Mouse (Mus musculus) spleen, adult 2 months (tissue): ENCODE results near the gene Med19. TPM values are rescaled to one million over a fixed set of nuclear protein-coding genes. Genes with fewer than 3 reads are reported as not detected.
A peak's percentile ranks its signal among the peaks of the same experiment; 100 is the strongest.

Source experiments
- DNase-seq, 2 experiments: peaks; one replicate each; pipeline versions ENCODE4 v3.0.0 to v3.0.0-alpha.2; 2012 to 2021; ENCODE audit warnings: low spot score in 2 of 2, low read depth in 1 of 2
- H3K27ac ChIP-seq: fragments of 200-500 bp; 2 replicates; pipeline ENCODE4 v1.5.1; 2012; ENCODE audit warnings: low read length, inconsistent platforms; ENCODE audit not compliant: insufficient read depth
- H3K27me3 ChIP-seq: fragments of 200-500 bp; 2 replicates; pipeline ENCODE4 v1.6.1; 2012; ENCODE audit warnings: mild to moderate bottlenecking, moderate library complexity, low read length, inconsistent platforms; ENCODE audit not compliant: control insufficient read depth, insufficient read depth
- H3K36me3 ChIP-seq: fragments of 200-500 bp; 2 replicates; pipeline ENCODE4 v1.6.1; 2012; ENCODE audit warnings: mild to moderate bottlenecking, low read length, inconsistent platforms; ENCODE audit not compliant: control insufficient read depth, insufficient read depth
- H3K4me1 ChIP-seq: fragments of 200-500 bp; 2 replicates; pipeline ENCODE4 v1.6.1; 2011; ENCODE audit warnings: inconsistent platforms; ENCODE audit not compliant: control insufficient read depth, insufficient read depth, insufficient read length
- H3K4me3 ChIP-seq: fragments of 200-500 bp; 2 replicates; pipeline ENCODE4 v1.5.1; 2011; ENCODE audit warnings: mild to moderate bottlenecking, inconsistent platforms; ENCODE audit not compliant: insufficient read depth, insufficient read length; ENCODE audit errors: extremely low read depth
- CTCF ChIP-seq: fragments of 200-500 bp; IDR thresholded peaks from 2 replicates; pipeline ENCODE4 v1.5.1; 2011; ENCODE audit warnings: mild to moderate bottlenecking, inconsistent platforms; ENCODE audit not compliant: insufficient read depth, insufficient read length, insufficient replicate concordance; ENCODE audit errors: extremely low read depth
- POLR2A ChIP-seq: fragments of 200-500 bp; IDR thresholded peaks from 2 replicates; pipeline ENCODE4 v1.6.1; 2011; ENCODE audit warnings: low read depth, low read length, inconsistent platforms
- WGBS: fragments of 180-500 bp; shearing (Covaris S2); methylation state at CpG from one replicate; pipeline ENCODE4 v1.1.7; 2018; 5-methylcytosine and 5-hydroxymethylcytosine counted together
- polyA plus RNA-seq: library from polyadenylated mRNA; depleted of rRNA; stranded (reverse); fragments of >200 nt; gene quantifications from 2 replicates; pipeline ENCODE4 v1.2.3, GENCODE M21; 2012

The Med19 gene
- polyA plus RNA-seq, 1 experiment: 4.9 TPM

DNA sequence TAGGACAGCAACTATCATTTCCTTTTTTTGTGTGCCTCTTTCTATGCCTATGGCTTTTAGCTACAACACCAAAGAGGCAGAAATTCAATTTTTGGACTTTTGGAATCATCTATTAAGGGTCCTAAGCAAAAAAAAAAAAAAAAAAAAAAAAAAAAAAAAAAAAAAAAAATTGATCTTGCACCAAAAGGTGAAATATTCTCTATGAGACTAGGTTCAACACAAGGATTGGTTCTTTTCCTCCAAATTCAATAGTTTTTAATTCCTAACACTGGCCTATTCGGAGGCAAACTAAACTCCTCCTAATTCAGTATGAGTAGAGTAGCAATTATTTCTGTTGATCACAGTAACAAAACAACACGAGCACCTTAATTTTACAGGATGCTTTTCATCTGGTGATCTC lies 33.7 kb downstream of the Med19 start:
- Histone ChIP-seq H3K4me1 (peaks cover 3% of the 10 kb centered on the region), H3K4me3 (no peak overlapping the region), H3K27ac (no peak overlapping the region), H3K27me3 (no peaks in the 10 kb centered on the region), H3K36me3 (peaks cover 17% of the 10 kb centered on the region)
- DNase-seq: no peak
- WGBS: 96% methylated on average over 2 of the region's 2 CpGs
- TF ChIP-seq CTCF (no peak), POLR2A (no peak)

DNA sequence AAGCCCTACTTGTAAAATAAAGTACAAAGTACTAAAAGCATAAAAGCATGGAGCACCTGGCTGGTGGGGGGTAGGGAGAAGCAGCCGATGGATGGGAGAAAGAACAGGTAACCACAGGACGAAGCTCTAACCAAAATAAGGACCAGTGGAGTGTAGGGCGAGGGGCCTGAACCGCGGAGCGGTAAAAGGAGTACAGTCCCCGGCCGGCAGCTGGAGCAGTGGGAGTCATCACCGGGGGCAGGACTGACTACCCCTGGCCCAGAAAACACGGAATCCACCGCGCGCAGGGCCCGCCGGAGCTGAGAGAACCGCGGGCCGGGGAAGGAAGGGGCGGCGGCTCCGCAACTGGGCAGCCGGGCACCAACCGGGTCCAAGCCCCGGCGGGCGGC lies 36.2 kb downstream of the Med19 start:
- no peak for DNase-seq
- 0% methylated on average over 23 of the region's 26 CpGs for WGBS

DNA sequence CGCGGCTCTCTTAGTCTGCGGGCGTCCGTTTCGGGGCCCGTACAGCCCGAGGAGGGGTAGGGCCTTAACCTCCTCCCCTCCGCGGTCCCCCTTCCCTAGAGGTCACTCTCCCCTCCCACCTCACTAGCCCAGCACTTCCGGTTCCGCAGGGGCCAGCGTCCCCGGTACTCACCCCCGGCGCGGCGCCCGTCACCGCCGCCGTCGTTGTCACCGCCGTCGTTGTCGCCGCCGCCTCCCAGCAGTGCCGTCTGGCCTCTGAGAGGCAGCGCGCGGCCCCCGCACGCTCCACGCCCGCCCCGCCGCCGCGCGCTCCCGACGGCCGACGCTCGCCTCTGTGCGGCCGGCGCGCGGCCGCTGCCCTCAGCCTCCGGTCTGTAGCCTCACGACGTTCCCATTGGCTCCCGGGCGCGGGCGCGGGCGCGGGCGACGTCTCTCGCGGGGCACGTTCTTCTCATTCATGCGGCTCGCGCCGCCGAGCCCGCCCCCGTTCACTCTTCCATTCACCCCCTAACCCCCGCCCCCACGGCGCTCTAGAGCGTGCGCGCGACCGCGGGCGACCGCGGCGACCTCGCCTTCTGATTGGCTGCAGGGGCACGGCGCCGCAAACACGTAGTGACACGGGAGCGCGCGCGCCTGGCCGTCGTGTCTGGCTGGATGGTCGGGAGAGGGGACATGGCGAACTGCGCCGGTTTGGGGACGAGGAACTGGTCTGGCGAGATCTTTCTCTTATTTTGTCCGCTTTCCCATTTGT lies 36.8 kb downstream of the Med19 start, which contains the start of gene Zdhhc5:
Gene Zdhhc5, minus strand, starts transcription at position 370 of the 751 bp plus-strand sequence.
- H3K36me3 ChIP-seq: peaks cover 6% of the 10 kb centered on the region
- H3K4me3 ChIP-seq: peak within 1 kb of the TSS; percentile 98
- WGBS: under 1% methylated on average over 104 of the region's 107 CpGs
- peak; percentile 96 to 97 for DNase-seq
- TF ChIP-seq CTCF (no peak), POLR2A (peak; percentile 89)
- H3K27me3 ChIP-seq: no peaks in the 10 kb centered on the region
- peak within 1 kb of the TSS; percentile 94 for H3K27ac ChIP-seq
- peaks cover 3% of the 10 kb centered on the region for H3K4me1 ChIP-seq

More for the DNA sequence above, 36.2 kb downstream of the Med19 start:
- Histone ChIP-seq H3K4me3 (peak overlapping the region; percentile 76), H3K36me3 (peaks cover 8% of the 10 kb centered on the region), H3K27ac (peak overlapping the region; percentile 93), H3K27me3 (no peaks in the 10 kb centered on the region), H3K4me1 (peaks cover 3% of the 10 kb centered on the region)
- TF ChIP-seq POLR2A: no peak
- TF ChIP-seq CTCF: no peak

DNA sequence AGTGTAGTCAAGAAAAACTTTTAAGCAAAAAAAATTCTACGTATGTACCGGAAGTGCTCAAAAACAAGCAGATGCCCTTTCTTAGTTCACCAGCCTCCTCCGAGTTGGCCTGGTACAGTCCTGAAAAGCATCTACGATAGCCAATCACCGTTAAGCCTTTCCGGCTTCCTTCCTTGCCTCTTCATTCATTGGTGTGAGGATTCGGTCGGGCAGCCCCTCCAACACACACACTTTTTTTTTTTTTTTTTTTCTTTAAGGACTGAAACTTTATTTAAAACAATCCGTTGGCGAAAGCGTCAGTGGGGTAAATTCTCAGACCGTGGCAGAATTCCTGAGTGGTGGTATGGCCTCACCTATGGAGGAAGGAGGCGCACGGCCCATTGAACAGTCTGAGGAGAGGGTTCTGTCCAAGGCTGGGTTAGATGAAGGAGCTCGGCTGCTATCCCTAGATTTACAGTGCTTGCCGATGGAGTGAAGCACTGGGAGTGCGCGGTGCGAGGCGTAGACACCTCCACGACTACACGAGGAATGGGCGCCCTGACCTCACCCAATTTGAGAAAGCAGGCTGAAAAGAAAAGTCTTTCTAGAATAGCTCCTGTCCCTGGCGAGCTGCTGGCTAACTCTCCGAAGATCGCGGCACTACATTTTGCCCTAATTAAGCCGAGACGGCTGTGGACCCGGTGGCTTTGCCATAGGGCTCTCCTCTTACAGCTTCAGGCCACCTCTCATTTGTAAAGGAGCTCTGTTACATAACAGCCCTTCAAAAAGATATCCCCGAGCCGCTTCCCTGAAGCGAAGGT lies 37.6 kb downstream of the Med19 start:
- Histone ChIP-seq H3K27ac (peak overlapping the region; percentile 94), H3K36me3 (peaks cover 2% of the 10 kb centered on the region), H3K4me1 (peaks cover 3% of the 10 kb centered on the region), H3K27me3 (no peaks in the 10 kb centered on the region), H3K4me3 (peak overlapping the region; percentile 98)
- WGBS: under 1% methylated on average over 33 of the region's 33 CpGs
- DNase-seq: peak; percentile 74 to 98
- TF ChIP-seq CTCF (no peak), POLR2A (no peak)

DNA sequence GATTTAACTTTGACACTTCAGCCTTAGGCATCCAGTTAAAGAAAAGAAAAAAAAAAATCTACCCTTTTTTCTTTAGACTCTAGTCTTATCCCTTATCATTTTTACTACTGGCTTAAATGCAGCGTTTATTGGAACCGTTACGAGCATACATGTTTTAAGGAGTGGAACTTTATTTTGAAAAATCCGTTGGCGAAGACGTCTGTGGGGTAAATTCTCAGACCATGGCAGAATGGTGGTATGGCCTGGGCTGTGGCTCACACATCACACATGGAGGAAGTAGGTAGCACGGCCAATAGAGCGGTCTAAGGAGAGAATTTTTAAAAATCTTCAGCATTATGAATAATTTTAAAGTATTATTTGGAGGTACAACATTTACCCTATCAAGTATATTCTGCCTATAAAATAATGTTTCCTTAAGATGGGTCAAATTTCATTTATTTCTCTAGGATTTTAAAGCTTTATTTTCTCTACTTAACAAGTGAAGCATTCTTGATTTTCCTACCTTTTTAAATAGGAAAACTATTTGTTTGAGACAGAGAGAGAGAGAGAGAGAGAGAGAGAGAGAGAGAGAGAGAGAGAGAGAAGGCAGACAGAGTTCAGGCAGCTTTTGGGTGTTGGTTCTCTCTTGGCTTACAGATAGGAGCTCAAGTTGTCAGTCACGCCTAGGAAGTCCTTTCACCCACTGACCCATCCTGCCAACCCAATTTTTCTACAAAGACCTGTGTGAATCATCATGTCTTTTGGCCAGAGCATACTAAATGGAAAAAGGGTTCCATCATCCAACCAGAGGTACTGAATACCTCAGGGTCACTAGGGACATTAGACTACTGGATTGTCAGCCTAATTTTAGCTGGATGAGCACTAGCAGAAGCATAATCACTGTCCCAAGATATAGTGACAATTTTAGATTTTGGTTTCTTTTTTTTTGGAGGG lies 38.5 kb downstream of the Med19 start:
- TF ChIP-seq CTCF (no peak), POLR2A (no peak)
- H3K27ac ChIP-seq: peak overlapping the region; percentile 90
- WGBS: 14% methylated on average over 9 of the region's 9 CpGs
- H3K4me1 ChIP-seq: peaks cover 3% of the 10 kb centered on the region
- H3K36me3 ChIP-seq: peaks cover 1% of the 10 kb centered on the region; the same call in 1 of the 2 replicates
- peak overlapping the region; percentile 98; the same call in 1 of the 2 replicates for H3K4me3 ChIP-seq
- DNase-seq: no peak
- H3K27me3 ChIP-seq: no peaks in the 10 kb centered on the region

DNA sequence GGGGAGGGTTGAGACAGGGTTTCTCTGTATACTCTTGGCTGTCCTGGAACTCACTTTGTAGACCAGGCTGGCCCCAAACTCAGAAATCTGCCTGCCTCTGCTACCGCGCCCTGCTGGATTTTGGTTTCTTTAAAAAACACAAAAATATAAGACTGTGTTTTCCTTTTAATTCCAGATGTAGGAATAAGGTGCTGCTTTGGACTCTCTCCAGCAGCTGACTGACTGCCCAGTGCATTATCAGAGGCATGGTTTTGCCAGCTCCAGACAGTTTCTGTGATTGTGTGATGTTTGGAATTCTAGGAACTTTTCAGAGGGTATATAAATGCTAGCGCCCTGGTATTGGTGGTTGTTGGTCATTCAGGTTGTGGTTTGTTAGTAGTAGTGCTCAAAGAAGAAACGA lies 39.2 kb downstream of the Med19 start:
- TF ChIP-seq POLR2A (no peak), CTCF (no peak)
- H3K4me1 ChIP-seq: peaks cover 3% of the 10 kb centered on the region
- no peak overlapping the region for H3K27ac ChIP-seq
- no peak overlapping the region for H3K4me3 ChIP-seq
- WGBS: 90% methylated on average over 4 of the region's 4 CpGs
- H3K36me3 ChIP-seq: peaks cover 1% of the 10 kb centered on the region; the same call in 1 of the 2 replicates
- no peak for DNase-seq
- H3K27me3 ChIP-seq: no peaks in the 10 kb centered on the region
